Mouse (Mus musculus): ENCODE results near the gene Capn12. TPM values are rescaled to one million over a fixed set of nuclear protein-coding genes. Genes with fewer than 3 reads are reported as not detected.

Gene Capn12
- polyA plus RNA-seq, 1 experiment from 2014 or later: 0.46 TPM

GRCm38 (mm10) chr7:28930320-28931031 lies 49.3 kb downstream of the Capn12 start:
- H3K4me2 ChIP-seq (ENCODE audit: low read length): no peak overlapping the region
- H3K9ac ChIP-seq (ENCODE audit: low read length): peak overlapping the region; percentile 27
- no peak for ATAC-seq (ENCODE audit: insufficient number of reproducible peaks, insufficient read depth, low FRiP score, low read depth)
- no peak overlapping the region for H3K4me3 ChIP-seq (ENCODE audit: control insufficient read depth in 1 of 2, insufficient read depth in 1 of 2, low read depth in 1 of 2, low read length in 2 of 2)
- H3K27me3 ChIP-seq (ENCODE audit: control insufficient read depth, insufficient read depth, low read length): no peaks in the 10 kb centered on the region
- 37% methylated on average over 5 of the region's 5 CpGs for WGBS
- peak overlapping the region; percentile 59 to 70 for H3K27ac ChIP-seq (replicated peaks in 1 of 2; ENCODE audit: control insufficient read depth in 1 of 2, insufficient read depth in 1 of 2, low read depth in 2 of 2, low read length in 2 of 2)
- H3K9me3 ChIP-seq (ENCODE audit: control insufficient read depth, low read length): no peaks in the 10 kb centered on the region
- H3K36me3 ChIP-seq (ENCODE audit: control insufficient read depth, insufficient read depth, low read length): peaks cover 8% of the 10 kb centered on the region; the same call in 1 of the 2 replicates
- peaks cover 39 to 63% of the 10 kb centered on the region in 2 experiments for H3K4me1 ChIP-seq (ENCODE audit: control insufficient read depth in 2 of 2, insufficient read depth in 2 of 2, low read length in 2 of 2)

GRCm38 (mm10) chr7:28931032-28931694 lies 49.9 kb downstream of the Capn12 start:
- H3K9me3 ChIP-seq (ENCODE audit: control insufficient read depth, low read length): no peaks in the 10 kb centered on the region
- no peak overlapping the region for H3K4me3 ChIP-seq (ENCODE audit: control insufficient read depth in 1 of 2, insufficient read depth in 1 of 2, low read depth in 1 of 2, low read length in 2 of 2)
- peaks cover 8% of the 10 kb centered on the region; the same call in 1 of the 2 replicates for H3K36me3 ChIP-seq (ENCODE audit: control insufficient read depth, insufficient read depth, low read length)
- peak overlapping the region; percentile 59 to 70 for H3K27ac ChIP-seq (replicated peaks in 1 of 2; ENCODE audit: control insufficient read depth in 1 of 2, insufficient read depth in 1 of 2, low read depth in 2 of 2, low read length in 2 of 2)
- H3K4me1 ChIP-seq (ENCODE audit: control insufficient read depth in 2 of 2, insufficient read depth in 2 of 2, low read length in 2 of 2): peaks cover 36 to 61% of the 10 kb centered on the region in 2 experiments
- H3K27me3 ChIP-seq (ENCODE audit: control insufficient read depth, insufficient read depth, low read length): no peaks in the 10 kb centered on the region
- H3K4me2 ChIP-seq (ENCODE audit: low read length): no peak overlapping the region
- no peak for ATAC-seq (ENCODE audit: insufficient number of reproducible peaks, insufficient read depth, low FRiP score, low read depth)
- H3K9ac ChIP-seq (ENCODE audit: low read length): peak overlapping the region; percentile 44
- WGBS: 78% methylated on average over 7 of the region's 7 CpGs

DNA sequence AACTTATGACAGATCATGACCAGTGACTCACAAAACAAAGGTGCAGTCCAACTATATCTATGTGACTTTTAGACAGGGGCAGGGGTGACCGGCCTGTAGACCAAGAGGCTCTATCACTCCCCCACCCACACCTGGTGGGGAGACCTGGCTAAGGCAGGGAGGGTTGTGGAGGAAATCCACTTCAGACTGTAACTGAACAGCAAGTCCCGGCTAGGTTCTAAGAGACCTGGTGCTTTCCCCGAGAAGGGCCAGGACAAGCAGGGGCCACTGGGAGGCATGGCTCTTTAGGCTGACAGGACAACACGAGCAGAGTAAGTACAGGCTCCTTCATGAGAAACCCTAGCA lies 50.4 kb downstream of the Capn12 start:
- whole genome bisulfite sequencing: 63% methylated on average over 4 of the region's 4 CpGs
- Histone ChIP-seq H3K9me3 (ENCODE audit: control insufficient read depth, low read length) (no peaks in the 10 kb centered on the region), H3K36me3 (ENCODE audit: control insufficient read depth, insufficient read depth, low read length) (peaks cover 12% of the 10 kb centered on the region; the same call in 1 of the 2 replicates), H3K27me3 (ENCODE audit: control insufficient read depth, insufficient read depth, low read length) (no peaks in the 10 kb centered on the region), H3K4me2 (ENCODE audit: low read length) (no peak overlapping the region), H3K4me3 (ENCODE audit: control insufficient read depth in 1 of 2, insufficient read depth in 1 of 2, low read depth in 1 of 2, low read length in 2 of 2) (no peak overlapping the region), H3K9ac (ENCODE audit: low read length) (peak overlapping the region; percentile 44; the same call in 1 of the 2 replicates), H3K27ac (replicated peaks in 1 of 2; ENCODE audit: control insufficient read depth in 1 of 2, insufficient read depth in 1 of 2, low read depth in 2 of 2, low read length in 2 of 2) (peak overlapping the region; percentile 8 to 70; a peak in 3 of 4 replicates), H3K4me1 (ENCODE audit: control insufficient read depth in 2 of 2, insufficient read depth in 2 of 2, low read length in 2 of 2) (peaks cover 37 to 61% of the 10 kb centered on the region in 2 experiments)
- ATAC-seq (ENCODE audit: insufficient number of reproducible peaks, insufficient read depth, low FRiP score, low read depth): no peak

DNA sequence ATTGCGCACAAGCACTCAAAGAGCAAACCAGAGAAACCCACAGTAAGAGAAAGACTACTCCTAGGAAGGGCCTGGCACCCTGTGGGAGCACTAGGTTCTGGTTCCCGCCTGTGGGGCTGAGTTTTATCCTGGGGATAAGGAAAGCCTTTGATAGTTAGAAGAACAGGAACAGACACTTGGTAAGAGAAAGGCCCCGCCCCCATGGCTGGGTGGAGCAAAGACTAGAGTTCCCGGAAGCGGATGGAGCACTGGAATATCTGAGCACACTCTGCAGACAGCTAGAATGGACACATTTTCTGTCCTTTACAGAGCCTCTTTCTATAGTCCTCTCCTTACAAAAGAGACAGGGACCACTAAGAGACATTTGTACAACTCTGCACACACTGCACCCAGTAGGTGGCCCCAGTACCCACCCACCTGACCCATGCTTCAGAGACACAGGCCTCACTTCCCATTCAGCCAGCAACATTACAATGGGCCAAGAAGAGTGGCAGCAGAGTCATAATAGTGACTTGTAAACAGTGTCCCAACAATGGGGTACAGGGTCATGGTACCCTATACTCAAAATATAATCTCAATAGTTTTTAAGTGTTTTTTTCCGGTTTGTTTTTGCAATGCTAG lies 51.3 kb downstream of the Capn12 start:
- Histone ChIP-seq H3K27me3 (ENCODE audit: control insufficient read depth, insufficient read depth, low read length) (no peaks in the 10 kb centered on the region), H3K36me3 (ENCODE audit: control insufficient read depth, insufficient read depth, low read length) (peaks cover 20% of the 10 kb centered on the region; the same call in 1 of the 2 replicates), H3K4me3 (ENCODE audit: control insufficient read depth in 1 of 2, insufficient read depth in 1 of 2, low read depth in 1 of 2, low read length in 2 of 2) (no peak overlapping the region), H3K4me2 (ENCODE audit: low read length) (no peak overlapping the region), H3K9me3 (ENCODE audit: control insufficient read depth, low read length) (no peaks in the 10 kb centered on the region), H3K9ac (ENCODE audit: low read length) (no peak overlapping the region), H3K4me1 (ENCODE audit: control insufficient read depth in 2 of 2, insufficient read depth in 2 of 2, low read length in 2 of 2) (peaks cover 39 to 66% of the 10 kb centered on the region in 2 experiments), H3K27ac (replicated peaks in 1 of 2; ENCODE audit: control insufficient read depth in 1 of 2, insufficient read depth in 1 of 2, low read depth in 2 of 2, low read length in 2 of 2) (peak overlapping the region; percentile 21 to 46; a peak in 1 of 4 replicates)
- 53% methylated on average over 6 of the region's 6 CpGs for WGBS
- ATAC-seq (ENCODE audit: insufficient number of reproducible peaks, insufficient read depth, low FRiP score, low read depth): no peak

- no peak for ATAC-seq (ENCODE audit: insufficient number of reproducible peaks, insufficient read depth, low FRiP score, low read depth)
- Histone ChIP-seq H3K4me3 (ENCODE audit: control insufficient read depth in 1 of 2, insufficient read depth in 1 of 2, low read depth in 1 of 2, low read length in 2 of 2) (no peak overlapping the region), H3K9ac (ENCODE audit: low read length) (no peak overlapping the region; the same call in 1 of the 2 replicates), H3K9me3 (ENCODE audit: control insufficient read depth, low read length) (no peaks in the 10 kb centered on the region), H3K4me1 (ENCODE audit: control insufficient read depth in 2 of 2, insufficient read depth in 2 of 2, low read length in 2 of 2) (peaks cover 43 to 77% of the 10 kb centered on the region in 2 experiments), H3K36me3 (ENCODE audit: control insufficient read depth, insufficient read depth, low read length) (peaks cover 18% of the 10 kb centered on the region; the same call in 1 of the 2 replicates), H3K27ac (replicated peaks in 1 of 2; ENCODE audit: control insufficient read depth in 1 of 2, insufficient read depth in 1 of 2, low read depth in 2 of 2, low read length in 2 of 2) (no peak overlapping the region), H3K27me3 (ENCODE audit: control insufficient read depth, insufficient read depth, low read length) (no peaks in the 10 kb centered on the region), H3K4me2 (ENCODE audit: low read length) (no peak overlapping the region)
- 89% methylated on average over 2 of the region's 2 CpGs for WGBS
These were observed 52.6 kb downstream of the Capn12 start for GRCm38 (mm10) chr7:28933825-28934224.

GRCm38 (mm10) chr7:28936787-28937186 lies 55.6 kb downstream of the Capn12 start:
- no peak overlapping the region for H3K4me2 ChIP-seq (ENCODE audit: low read length)
- no peaks in the 10 kb centered on the region for H3K9me3 ChIP-seq (ENCODE audit: control insufficient read depth, low read length)
- H3K27me3 ChIP-seq (ENCODE audit: control insufficient read depth, insufficient read depth, low read length): no peaks in the 10 kb centered on the region
- no peak overlapping the region for H3K4me3 ChIP-seq (ENCODE audit: control insufficient read depth in 1 of 2, insufficient read depth in 1 of 2, low read depth in 1 of 2, low read length in 2 of 2)
- no peak for ATAC-seq (ENCODE audit: insufficient number of reproducible peaks, insufficient read depth, low FRiP score, low read depth)
- WGBS: 56% methylated on average over 4 of the region's 4 CpGs
- peaks cover 45 to 79% of the 10 kb centered on the region in 2 experiments for H3K4me1 ChIP-seq (ENCODE audit: control insufficient read depth in 2 of 2, insufficient read depth in 2 of 2, low read length in 2 of 2)
- peak overlapping the region; percentile 57 for H3K9ac ChIP-seq (ENCODE audit: low read length)
- H3K27ac ChIP-seq (replicated peaks in 1 of 2; ENCODE audit: control insufficient read depth in 1 of 2, insufficient read depth in 1 of 2, low read depth in 2 of 2, low read length in 2 of 2): peak overlapping the region; percentile 54 to 71; a peak in 3 of 4 replicates
- peaks cover 23% of the 10 kb centered on the region; the same call in 1 of the 2 replicates for H3K36me3 ChIP-seq (ENCODE audit: control insufficient read depth, insufficient read depth, low read length)

DNA sequence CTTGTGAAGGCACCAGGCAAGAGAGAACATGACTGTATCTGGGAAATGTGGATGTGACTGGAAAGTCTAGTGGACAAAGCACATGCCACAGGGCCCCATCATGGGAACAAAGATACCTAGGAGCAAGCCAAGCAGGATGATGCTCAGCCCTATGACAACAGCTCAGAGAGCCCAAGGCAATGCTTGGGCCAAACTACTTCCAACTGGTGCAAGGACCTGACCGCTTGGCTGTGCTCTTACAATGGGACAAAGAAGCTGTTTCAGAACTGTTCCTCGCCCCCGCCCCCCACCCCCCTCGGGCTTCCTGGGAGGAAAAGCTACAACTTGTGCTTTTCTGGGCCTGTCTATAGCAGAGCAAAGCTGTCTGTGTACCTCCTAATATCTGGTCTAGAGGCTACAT lies 57.4 kb downstream of the Capn12 start:
- H3K4me1 ChIP-seq (ENCODE audit: control insufficient read depth in 2 of 2, insufficient read depth in 2 of 2, low read length in 2 of 2): peaks cover 48 to 86% of the 10 kb centered on the region in 2 experiments
- H3K36me3 ChIP-seq (ENCODE audit: control insufficient read depth, insufficient read depth, low read length): peaks cover 28% of the 10 kb centered on the region
- ATAC-seq (ENCODE audit: insufficient number of reproducible peaks, insufficient read depth, low FRiP score, low read depth): no peak
- no peak overlapping the region for H3K4me2 ChIP-seq (ENCODE audit: low read length)
- no peak overlapping the region for H3K4me3 ChIP-seq (ENCODE audit: control insufficient read depth in 1 of 2, insufficient read depth in 1 of 2, low read depth in 1 of 2, low read length in 2 of 2)
- 64% methylated on average over 4 of the region's 4 CpGs for WGBS
- H3K27ac ChIP-seq (replicated peaks in 1 of 2; ENCODE audit: control insufficient read depth in 1 of 2, insufficient read depth in 1 of 2, low read depth in 2 of 2, low read length in 2 of 2): peak overlapping the region; percentile 60 to 95; a peak in 3 of 4 replicates
- no peaks in the 10 kb centered on the region for H3K9me3 ChIP-seq (ENCODE audit: control insufficient read depth, low read length)
- no peaks in the 10 kb centered on the region for H3K27me3 ChIP-seq (ENCODE audit: control insufficient read depth, insufficient read depth, low read length)
- H3K9ac ChIP-seq (ENCODE audit: low read length): peak overlapping the region; percentile 64

All from heart, embryonic 14.5 days (tissue).